Mouse (Mus musculus): ENCODE data around the gene Gm20388.

- TF ChIP-seq CTCF (IDR thresholded peaks at IDR 0.05; ENCODE audit: low read depth) (no peak), EP300 (optimal IDR thresholded peaks at IDR 0.05) (no peak)
These were observed 4364.9 kb downstream of the Gm20388 start for GRCm38 (mm10) chr8:124275377-124276071.
